Mouse (Mus musculus) kidney, embryonic 15.5 days (tissue): ENCODE data around the gene Commd4. TPM values are rescaled to one million over a fixed set of nuclear protein-coding genes. Genes with fewer than 3 reads are reported as not detected.

Experiments
- ATAC-seq: fragments of 200-750 bp; cut with Nextera tagmentation; replicated peaks from 2 replicates; pipeline ENCODE4 v1.8.0; 2017; ENCODE audit warnings: moderate TSS enrichment; ENCODE audit not compliant: low FRiP score
- H3K27ac ChIP-seq: fragments of 300-500 bp; sonication (generic); 2 replicates; pipeline ENCODE4 v1.5.1; 2015; ENCODE audit warnings: mild to moderate bottlenecking, inconsistent platforms
- H3K27me3 ChIP-seq: fragments of 300-500 bp; sonication (generic); 2 replicates; pipeline ENCODE4 v1.6.1; 2015; ENCODE audit warnings: inconsistent platforms
- H3K36me3 ChIP-seq: fragments of 300-500 bp; sonication (generic); 2 replicates; pipeline ENCODE4 v1.6.1; 2015; ENCODE audit warnings: inconsistent platforms
- H3K4me1 ChIP-seq: fragments of 300-500 bp; sonication (generic); 2 replicates; pipeline ENCODE4 v1.6.1; 2015; ENCODE audit warnings: inconsistent platforms
- H3K4me2 ChIP-seq: fragments of 300-500 bp; sonication (generic); 2 replicates; pipeline ENCODE4 v1.6.1; 2015; ENCODE audit warnings: moderate library complexity, mild to moderate bottlenecking, inconsistent platforms
- H3K4me3 ChIP-seq: fragments of 300-500 bp; sonication (generic); replicated peaks from 2 replicates; pipeline ENCODE4 v1.5.1; 2015; ENCODE audit warnings: mild to moderate bottlenecking, inconsistent platforms
- H3K9ac ChIP-seq: fragments of 300-500 bp; sonication (generic); 2 replicates; pipeline ENCODE4 v1.6.1; 2015; ENCODE audit warnings: mild to moderate bottlenecking, inconsistent platforms
- H3K9me3 ChIP-seq: fragments of 300-500 bp; sonication (generic); replicated peaks from 2 replicates; pipeline ENCODE4 v1.6.1; 2016; ENCODE audit warnings: inconsistent platforms
- WGBS: fragments of 180-500 bp; shearing (Covaris S2); methylation state at CpG from one replicate; pipeline ENCODE4 v1.1.7; 2015; ENCODE audit warnings: mixed read lengths; 5-methylcytosine and 5-hydroxymethylcytosine counted together
- polyA plus RNA-seq: library from polyadenylated mRNA; unstranded; fragments of >200 nt; fragmentation: Nextera tagmentation; extraction: Ambion mirVana; gene quantifications from 2 replicates; pipeline ENCODE4 v1.2.1, GENCODE M21; 2015

Gene Commd4
- polyA plus RNA-seq, 1 experiment from 2014 or later = 105 TPM

- 95% methylated on average over 7 of the region's 7 CpGs for WGBS
- H3K27me3 ChIP-seq = no peaks in the 10 kb centered on the region
- H3K36me3 ChIP-seq = peaks cover 15% of the 10 kb centered on the region
- H3K4me3 ChIP-seq = no peak overlapping the region
- H3K4me1 ChIP-seq = peaks cover 14% of the 10 kb centered on the region
- H3K27ac ChIP-seq = no peak overlapping the region
- H3K9ac ChIP-seq = no peak overlapping the region
- no peak for ATAC-seq
- H3K9me3 ChIP-seq = no peaks in the 10 kb centered on the region
- H3K4me2 ChIP-seq = no peak overlapping the region
These were observed 1.7 kb downstream of the Commd4 start for GRCm38 (mm10) chr9:57156383-57156782.

GRCm38 (mm10) chr9:57152331-57152730 lies 5.8 kb downstream of the Commd4 start:
- no peak overlapping the region for H3K4me2 ChIP-seq
- peaks cover 17% of the 10 kb centered on the region for H3K4me1 ChIP-seq
- no peak overlapping the region for H3K4me3 ChIP-seq
- H3K9ac ChIP-seq = no peak overlapping the region
- H3K36me3 ChIP-seq = peaks cover 15% of the 10 kb centered on the region
- ATAC-seq = no peak
- WGBS = 45% methylated on average over 6 of the region's 6 CpGs
- H3K27me3 ChIP-seq = no peaks in the 10 kb centered on the region
- no peaks in the 10 kb centered on the region for H3K9me3 ChIP-seq
- no peak overlapping the region for H3K27ac ChIP-seq

DNA sequence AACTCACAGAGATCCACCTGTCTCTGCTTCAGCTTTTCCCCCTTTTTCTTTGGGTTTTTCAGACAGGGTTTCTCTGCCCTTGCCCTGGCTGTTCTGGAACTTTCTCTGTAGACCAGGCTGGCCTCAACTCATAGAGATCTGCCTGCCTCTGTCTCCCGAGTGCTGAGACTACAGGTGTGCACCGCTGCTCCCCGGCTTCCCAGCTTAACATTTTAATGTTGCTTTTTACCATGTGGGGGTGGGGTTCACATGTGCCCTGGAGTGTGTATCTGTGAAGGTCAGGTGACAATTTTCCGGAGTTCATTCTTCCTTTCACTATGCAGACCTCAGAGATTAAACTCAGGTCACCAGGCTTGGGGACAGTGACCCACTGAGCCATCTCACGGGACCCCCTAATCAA lies 7.9 kb downstream of the Commd4 start:
- H3K36me3 ChIP-seq = peaks cover 9% of the 10 kb centered on the region
- H3K4me3 ChIP-seq = no peak overlapping the region
- H3K27me3 ChIP-seq = no peaks in the 10 kb centered on the region
- no peak overlapping the region for H3K4me2 ChIP-seq
- no peaks in the 10 kb centered on the region for H3K9me3 ChIP-seq
- H3K27ac ChIP-seq = no peak overlapping the region
- no peak for ATAC-seq
- peaks cover 16% of the 10 kb centered on the region for H3K4me1 ChIP-seq
- WGBS = 88% methylated on average over 5 of the region's 5 CpGs
- no peak overlapping the region for H3K9ac ChIP-seq

- Histone ChIP-seq H3K27ac (peak overlapping the region; percentile 93), H3K4me2 (peak overlapping the region; percentile 75), H3K36me3 (peaks cover 8% of the 10 kb centered on the region; the same call in 1 of the 2 replicates), H3K9me3 (no peaks in the 10 kb centered on the region), H3K9ac (no peak overlapping the region), H3K4me3 (peak overlapping the region; percentile 59), H3K4me1 (peaks cover 16% of the 10 kb centered on the region), H3K27me3 (no peaks in the 10 kb centered on the region)
- no peak for ATAC-seq
- WGBS = 74% methylated on average over 6 of the region's 6 CpGs
These were observed 9.1 kb downstream of the Commd4 start for GRCm38 (mm10) chr9:57149021-57149420.

- Histone ChIP-seq H3K4me2 (peak within 1 kb of the TSS; percentile 75), H3K27me3 (no peaks in the 10 kb centered on the region), H3K36me3 (peaks cover 15% of the 10 kb centered on the region; the same call in 1 of the 2 replicates), H3K4me3 (peak within 1 kb of the TSS; percentile 59), H3K4me1 (peaks cover 16% of the 10 kb centered on the region), H3K9me3 (no peaks in the 10 kb centered on the region), H3K27ac (peak within 1 kb of the TSS; percentile 93), H3K9ac (peak within 1 kb of the TSS; percentile 50)
- 1% methylated on average over 27 of the region's 27 CpGs for WGBS
- ATAC-seq = peak; percentile 92
These were observed 9.8 kb downstream of the Commd4 start, which contains the start of gene Neil1 for GRCm38 (mm10) chr9:57148144-57148878. TSS of gene Neil1 (minus strand) at chr9:57148305.

DNA sequence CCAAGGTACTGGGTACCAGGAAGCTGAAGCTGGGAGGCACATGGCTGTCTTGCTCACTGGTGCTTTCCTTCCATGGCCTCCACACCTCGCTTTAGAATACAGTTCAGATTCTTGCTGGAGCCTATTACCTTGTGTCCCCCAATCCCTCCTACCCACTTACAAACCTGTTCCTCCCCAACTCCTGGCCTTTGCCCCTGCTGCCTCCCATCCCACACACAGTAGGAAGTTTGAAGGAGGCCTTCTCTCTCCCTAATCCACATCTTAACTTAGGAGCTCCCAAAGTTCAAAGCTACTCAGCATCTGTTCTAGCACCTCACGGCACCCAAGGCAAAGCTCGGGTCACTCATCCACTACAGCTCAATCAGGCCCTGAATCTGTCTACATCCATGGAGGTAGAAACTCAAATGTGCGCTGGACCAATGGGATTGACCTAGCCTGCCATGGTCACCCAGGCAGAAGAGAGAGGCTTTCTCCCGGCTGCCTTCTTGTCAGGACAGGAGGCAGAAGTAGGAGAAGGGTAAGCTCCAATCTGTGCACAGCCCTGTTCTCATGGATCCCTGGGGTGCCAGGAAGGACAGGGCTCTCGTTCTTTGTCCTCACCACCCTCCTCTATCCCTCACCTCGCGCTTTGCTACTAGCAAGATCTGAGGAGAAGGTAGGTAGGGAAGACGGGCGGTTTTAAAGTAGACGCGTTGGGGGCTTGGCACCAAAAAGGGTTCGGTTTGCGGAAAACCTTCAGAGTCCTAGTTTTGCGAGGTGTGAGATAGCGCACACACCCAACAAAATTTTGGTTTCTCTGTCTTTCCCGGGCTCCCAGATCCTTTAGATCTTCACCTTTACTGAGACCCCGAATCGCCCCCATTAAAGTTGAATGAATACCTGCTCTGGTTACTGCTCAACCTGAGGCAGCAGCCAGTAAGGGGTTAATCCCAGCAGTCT lies 10.7 kb downstream of the Commd4 start:
- Histone ChIP-seq H3K9ac (peak overlapping the region; percentile 50), H3K4me1 (peaks cover 16% of the 10 kb centered on the region), H3K27me3 (no peaks in the 10 kb centered on the region), H3K4me2 (peak overlapping the region; percentile 75), H3K27ac (peak overlapping the region; percentile 93), H3K36me3 (peaks cover 22% of the 10 kb centered on the region; the same call in 1 of the 2 replicates), H3K4me3 (peak overlapping the region; percentile 59), H3K9me3 (no peaks in the 10 kb centered on the region)
- 7% methylated on average over 19 of the region's 19 CpGs for WGBS
- peak; percentile 23 for ATAC-seq

- H3K4me1 ChIP-seq = peaks cover 16% of the 10 kb centered on the region
These were observed 11.6 kb downstream of the Commd4 start for GRCm38 (mm10) chr9:57146451-57147066.

DNA sequence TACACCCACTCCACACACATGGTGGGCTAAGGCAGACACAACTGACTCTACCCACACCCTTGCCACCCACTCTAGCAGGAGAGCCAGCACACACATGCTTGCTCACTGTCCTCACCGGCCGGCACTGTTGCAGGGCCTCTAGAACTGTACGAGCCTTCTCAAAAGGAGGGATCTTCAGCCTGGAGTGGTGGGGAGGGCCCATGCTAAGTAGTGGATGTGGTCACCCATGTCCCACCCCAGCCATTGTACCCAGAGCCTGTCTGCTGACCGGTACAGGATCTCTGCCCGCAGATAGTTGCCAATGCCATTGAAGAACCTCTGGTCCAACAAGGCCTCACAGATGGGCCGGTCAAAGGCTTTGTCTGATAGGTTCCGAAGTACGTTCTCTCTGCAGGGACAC lies 13.3 kb downstream of the Commd4 start:
- H3K36me3 ChIP-seq = peaks cover 49% of the 10 kb centered on the region
- ATAC-seq = no peak
- H3K27me3 ChIP-seq = no peaks in the 10 kb centered on the region
- 92% methylated on average over 8 of the region's 8 CpGs for WGBS
- no peak overlapping the region for H3K27ac ChIP-seq
- H3K9ac ChIP-seq = no peak overlapping the region
- H3K4me1 ChIP-seq = peaks cover 16% of the 10 kb centered on the region
- H3K4me2 ChIP-seq = no peak overlapping the region
- no peak overlapping the region for H3K4me3 ChIP-seq
- no peaks in the 10 kb centered on the region for H3K9me3 ChIP-seq

More at GRCm38 (mm10) chr9:57146451-57147066, 11.6 kb downstream of the Commd4 start:
- Histone ChIP-seq H3K4me3 (peak overlapping the region; percentile 59), H3K36me3 (peaks cover 31% of the 10 kb centered on the region), H3K27me3 (no peaks in the 10 kb centered on the region), H3K27ac (no peak overlapping the region), H3K9me3 (no peaks in the 10 kb centered on the region), H3K9ac (no peak overlapping the region), H3K4me2 (peak overlapping the region; percentile 75)
- 84% methylated on average over 17 of the region's 17 CpGs for WGBS
- ATAC-seq = no peak

DNA sequence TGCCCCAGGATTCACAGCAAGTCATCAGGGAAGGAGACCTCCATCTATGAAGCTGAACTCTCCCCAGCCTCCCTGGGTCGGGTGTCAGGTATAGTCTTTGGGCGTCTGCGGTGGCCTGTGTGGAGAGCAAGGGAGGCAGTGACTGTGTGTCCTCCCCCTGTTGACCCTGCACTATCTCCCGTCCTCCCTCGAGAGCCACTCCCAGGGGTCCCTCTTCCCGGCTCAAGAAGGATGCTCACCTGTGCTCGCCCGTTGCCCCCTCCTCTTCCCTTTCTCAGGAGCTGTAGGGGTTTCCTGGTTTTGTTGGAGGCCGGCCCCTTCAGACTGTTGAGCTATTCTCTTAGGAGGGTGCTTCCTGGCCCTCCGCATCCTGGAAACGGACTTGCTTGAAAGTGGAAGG lies 14.9 kb downstream of the Commd4 start:
- no peaks in the 10 kb centered on the region for H3K27me3 ChIP-seq
- no peaks in the 10 kb centered on the region for H3K9me3 ChIP-seq
- H3K9ac ChIP-seq = no peak overlapping the region
- H3K4me3 ChIP-seq = no peak overlapping the region
- no peak overlapping the region for H3K4me2 ChIP-seq
- H3K4me1 ChIP-seq = peaks cover 10% of the 10 kb centered on the region
- peaks cover 64% of the 10 kb centered on the region for H3K36me3 ChIP-seq
- WGBS = 80% methylated on average over 11 of the region's 11 CpGs
- ATAC-seq = no peak
- H3K27ac ChIP-seq = no peak overlapping the region

GRCm38 (mm10) chr9:57141417-57142353 lies 16.4 kb downstream of the Commd4 start:
- Histone ChIP-seq H3K36me3 (peaks cover 80% of the 10 kb centered on the region), H3K4me1 (peaks cover 3% of the 10 kb centered on the region; the same call in 1 of the 2 replicates), H3K4me3 (no peak overlapping the region), H3K27ac (no peak overlapping the region), H3K9ac (no peak overlapping the region), H3K9me3 (no peaks in the 10 kb centered on the region), H3K27me3 (no peaks in the 10 kb centered on the region), H3K4me2 (no peak overlapping the region)
- WGBS = 90% methylated on average over 17 of the region's 17 CpGs
- no peak for ATAC-seq

- H3K4me3 ChIP-seq = no peak overlapping the region
- no peaks in the 10 kb centered on the region for H3K9me3 ChIP-seq
- no peaks in the 10 kb centered on the region for H3K27me3 ChIP-seq
- no peak overlapping the region for H3K27ac ChIP-seq
- H3K9ac ChIP-seq = no peak overlapping the region
- H3K4me2 ChIP-seq = no peak overlapping the region
- H3K36me3 ChIP-seq = peaks cover 96% of the 10 kb centered on the region
- ATAC-seq = no peak
- H3K4me1 ChIP-seq = no peaks in the 10 kb centered on the region
- 88% methylated on average over 5 of the region's 5 CpGs for WGBS
These were observed 18.6 kb downstream of the Commd4 start for GRCm38 (mm10) chr9:57139571-57139970.
